8 mouse cellular contexts compared by ENCODE assay signal in the genomic region with DNA sequence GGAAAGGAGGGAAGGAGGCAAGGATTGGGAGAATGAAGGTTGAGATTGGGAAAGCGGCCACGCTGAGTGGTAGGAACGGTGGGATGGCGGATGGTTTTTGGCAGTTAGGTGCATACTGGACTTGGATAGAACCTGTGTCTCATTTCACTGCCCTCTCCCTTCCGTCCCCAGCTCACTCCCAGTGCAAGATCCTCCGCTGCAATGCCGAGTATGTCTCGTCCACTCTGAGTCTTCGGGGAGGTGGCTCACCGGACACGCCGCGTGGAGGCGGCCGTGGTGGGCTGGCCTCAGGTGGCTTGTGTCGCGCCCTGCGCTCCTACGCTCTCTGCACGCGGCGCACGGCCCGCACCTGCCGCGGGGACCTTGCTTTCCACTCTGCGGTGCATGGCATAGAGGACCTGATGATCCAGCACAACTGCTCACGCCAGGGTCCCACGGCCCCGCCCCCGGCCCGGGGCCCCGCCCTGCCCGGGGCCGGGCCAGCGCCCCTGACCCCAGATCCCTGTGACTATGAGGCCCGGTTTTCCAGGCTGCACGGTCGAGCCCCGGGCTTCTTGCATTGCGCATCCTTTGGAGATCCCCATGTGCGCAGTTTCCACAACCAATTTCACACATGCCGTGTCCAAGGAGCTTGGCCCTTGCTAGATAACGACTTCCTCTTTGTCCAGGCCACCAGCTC. TPM values are rescaled to one million over a fixed set of nuclear protein-coding genes. Genes with fewer than 3 reads are reported as not detected.
A peak's percentile ranks its signal among the peaks of the same experiment; 100 is the strongest.
DNase-seq lines count a peak whose midpoint lies in the region; ATAC-seq lines count a peak whose summit lies in the region.

No protein-coding gene starts in this region.

- no peaks in the 10 kb centered on the region for H3K36me3 ChIP-seq in heart, embryonic 11.5 days (ENCODE audit: control insufficient read depth, insufficient read depth, low read length)
- no peaks in the 10 kb centered on the region for H3K36me3 ChIP-seq in hindbrain, embryonic 14.5 days (replicated peaks; ENCODE audit: control insufficient read depth, insufficient read depth)
- no peaks in the 10 kb centered on the region for H3K36me3 ChIP-seq in midbrain, embryonic 14.5 days (ENCODE audit: control insufficient read depth, insufficient read depth, low read length)

- intact Hi-C loops in heart, postnatal 14 days (cut with DNase I): no loop called here

- H3K27ac ChIP-seq in heart, embryonic 11.5 days (ENCODE audit: low read depth, low read length): no peak overlapping the region
- H3K27ac ChIP-seq in hindbrain, embryonic 14.5 days: no peak overlapping the region
- no peak overlapping the region for H3K27ac ChIP-seq in midbrain, embryonic 14.5 days (replicated peaks; ENCODE audit: low read depth, low read length)

- WGBS in heart, embryonic 11.5 days (ENCODE audit: insufficient replicate concordance): 3% methylated on average over 44 of the region's 44 CpGs
- WGBS in hindbrain, embryonic 14.5 days: 4% methylated on average over 44 of the region's 44 CpGs
- 6% methylated on average over 44 of the region's 44 CpGs for WGBS in midbrain, embryonic 14.5 days

- H3K9ac ChIP-seq in heart, embryonic 11.5 days (ENCODE audit: low read depth, low read length): peak overlapping the region; percentile 56
- H3K9ac ChIP-seq in hindbrain, embryonic 14.5 days: peak overlapping the region; percentile 53
- peak overlapping the region; percentile 53 for H3K9ac ChIP-seq in midbrain, embryonic 14.5 days (replicated peaks; ENCODE audit: low read length)

- peaks cover 19% of the 10 kb centered on the region for H3K4me1 ChIP-seq in heart, embryonic 11.5 days (ENCODE audit: control insufficient read depth, insufficient read depth, low read length)
- peaks cover 8% of the 10 kb centered on the region for H3K4me1 ChIP-seq in hindbrain, embryonic 14.5 days (replicated peaks; ENCODE audit: control insufficient read depth, insufficient read depth, low read length)
- H3K4me1 ChIP-seq in midbrain, embryonic 14.5 days (ENCODE audit: control insufficient read depth, insufficient read depth, low read length): peaks cover 9% of the 10 kb centered on the region

- peaks cover 17% of the 10 kb centered on the region for H3K27me3 ChIP-seq in heart, embryonic 11.5 days (ENCODE audit: control insufficient read depth, insufficient read depth, low read length)
- H3K27me3 ChIP-seq in hindbrain, embryonic 14.5 days (ENCODE audit: control insufficient read depth, insufficient read depth, low read length): peaks cover 39% of the 10 kb centered on the region
- H3K27me3 ChIP-seq in midbrain, embryonic 14.5 days (ENCODE audit: control insufficient read depth, insufficient read depth, low read length): peaks cover 19% of the 10 kb centered on the region

- ATAC-seq in heart, embryonic 11.5 days (replicated peaks; ENCODE audit: insufficient number of reproducible peaks, low FRiP score, low TSS enrichment): peak; percentile 49; the same call in 1 of the 2 replicates
- peak; percentile 25; the same call in 1 of the 2 replicates for ATAC-seq in common myeloid progenitor, adult 5-6 weeks (replicated peaks; ENCODE audit: low read depth, poor library complexity, severe bottlenecking)
- ATAC-seq in hindbrain, embryonic 14.5 days (ENCODE audit: low FRiP score): peak; percentile 62
- ATAC-seq in midbrain, embryonic 14.5 days (ENCODE audit: low FRiP score, low TSS enrichment): peak; percentile 34; the same call in 1 of the 2 replicates

- peak overlapping the region; percentile 85 for H3K4me2 ChIP-seq in heart, embryonic 11.5 days
- H3K4me2 ChIP-seq in hindbrain, embryonic 14.5 days (replicated peaks): peak overlapping the region; percentile 92
- H3K4me2 ChIP-seq in midbrain, embryonic 14.5 days (ENCODE audit: low read length): peak overlapping the region; percentile 76

- DNase-seq in heart, postnatal 14 days: no peak
- DNase-seq in hindbrain, embryonic 14.5 days (ENCODE audit: low spot score): no peak
- peak; percentile 49 for DNase-seq in midbrain, embryonic 14.5 days
- no peak for DNase-seq in urinary bladder, postnatal 10 days (ENCODE audit: low spot score)
- no peak for DNase-seq in cerebellum, adult 8-10 months
- DNase-seq in adrenal gland, adult 2 months: no peak

- no peaks in the 10 kb centered on the region for H3K9me3 ChIP-seq in heart, embryonic 11.5 days (replicated peaks; ENCODE audit: control insufficient read depth, low read length)
- no peaks in the 10 kb centered on the region for H3K9me3 ChIP-seq in hindbrain, embryonic 14.5 days (ENCODE audit: control insufficient read depth, low read length)
- H3K9me3 ChIP-seq in midbrain, embryonic 14.5 days (ENCODE audit: control insufficient read depth, low read length): no peaks in the 10 kb centered on the region

- H3K4me3 ChIP-seq in heart, embryonic 11.5 days (ENCODE audit: low read depth, low read length): peak overlapping the region; percentile 53
- H3K4me3 ChIP-seq in hindbrain, embryonic 14.5 days (replicated peaks; ENCODE audit: low read length): peak overlapping the region; percentile 45
- peak overlapping the region; percentile 40 for H3K4me3 ChIP-seq in midbrain, embryonic 14.5 days (replicated peaks; ENCODE audit: low read depth, low read length)

RNA-seq across cellular contexts. Expression of a gene that starts 2.0 kb away (rescaled TPM):
- polyA plus RNA-seq in heart, embryonic 11.5 days (2014; fragmentation: Nextera tagmentation; extraction: Ambion mirVana): 7.4 and 9.3 TPM in 2 replicates
- 100 to 1,000 TPM; 219 to 221 TPM for total RNA-seq in heart, postnatal 14 days (2021)
- total RNA-seq in common myeloid progenitor, adult 5-6 weeks (2017): not detected in 2 replicates
- polyA plus RNA-seq in hindbrain, embryonic 14.5 days (2014; fragmentation: Nextera tagmentation; extraction: Ambion mirVana): 1.9 and 2.1 TPM in 2 replicates
- polyA plus RNA-seq in midbrain, embryonic 14.5 days (2014; fragmentation: Nextera tagmentation; extraction: Ambion mirVana): 0.84 and 1.3 TPM in 2 replicates
- under 1 TPM in 1 of 2 experiments, not detected in 1; 0.23 TPM for total RNA-seq in adrenal gland, adult 2 months (2021)
- polyA plus RNA-seq in adrenal gland, adult 2 months (2012; rRNA removed): 0.11 and 0.31 TPM in 2 replicates

RNA-seq across cellular contexts. Expression of a gene that starts 30.8 kb away (rescaled TPM):
- polyA plus RNA-seq in heart, embryonic 11.5 days (2014; fragmentation: Nextera tagmentation; extraction: Ambion mirVana): 106 and 121 TPM in 2 replicates
- 100 to 1,000 TPM; 512 to 552 TPM for total RNA-seq in heart, postnatal 14 days (2021)
- total RNA-seq in common myeloid progenitor, adult 5-6 weeks (2017): 163 and 170 TPM in 2 replicates
- polyA plus RNA-seq in hindbrain, embryonic 14.5 days (2014; fragmentation: Nextera tagmentation; extraction: Ambion mirVana): 53.2 and 71.4 TPM in 2 replicates
- 45.0 and 60.1 TPM in 2 replicates for polyA plus RNA-seq in midbrain, embryonic 14.5 days (2014; fragmentation: Nextera tagmentation; extraction: Ambion mirVana)
- 100 to 1,000 TPM; 421 to 430 TPM for total RNA-seq in adrenal gland, adult 2 months (2021)
- polyA plus RNA-seq in adrenal gland, adult 2 months (2012; rRNA removed): 390 and 481 TPM in 2 replicates

RNA-seq across cellular contexts. Expression of a gene that starts 49.8 kb away (rescaled TPM):
- polyA plus RNA-seq in heart, embryonic 11.5 days (2014; fragmentation: Nextera tagmentation; extraction: Ambion mirVana): 1.2 and 1.5 TPM in 2 replicates
- 1 to 10 TPM; 3.7 to 4.5 TPM for total RNA-seq in heart, postnatal 14 days (2021)
- not detected in 2 replicates for total RNA-seq in common myeloid progenitor, adult 5-6 weeks (2017)
- 0.39 TPM in 1 of 2 replicates, not detected in the other for polyA plus RNA-seq in hindbrain, embryonic 14.5 days (2014; fragmentation: Nextera tagmentation; extraction: Ambion mirVana)
- 0.43 and 0.45 TPM in 2 replicates for polyA plus RNA-seq in midbrain, embryonic 14.5 days (2014; fragmentation: Nextera tagmentation; extraction: Ambion mirVana)
- not detected for total RNA-seq in adrenal gland, adult 2 months (2021)
- not detected in 2 replicates for polyA plus RNA-seq in adrenal gland, adult 2 months (2012; rRNA removed)
